Mouse (Mus musculus) hindbrain, embryonic 13.5 days (tissue): ENCODE measurements around the gene Sh3bp4. TPM values are rescaled to one million over a fixed set of nuclear protein-coding genes. Genes with fewer than 3 reads are reported as not detected.

Experiments
- ATAC-seq: fragments of 200-750 bp; cut with Nextera tagmentation; 2 replicates; pipeline ENCODE4 v1.8.0; 2017; ENCODE audit warnings: moderate TSS enrichment; ENCODE audit not compliant: low FRiP score
- H3K27ac ChIP-seq: fragments of 300-500 bp; sonication (generic); 2 replicates; pipeline ENCODE4 v1.5.1; 2015; ENCODE audit warnings: inconsistent platforms, mild to moderate bottlenecking, moderate library complexity
- H3K27me3 ChIP-seq: fragments of 300-500 bp; sonication (generic); 2 replicates; pipeline ENCODE4 v1.6.1; 2015; ENCODE audit warnings: mild to moderate bottlenecking, inconsistent platforms
- H3K36me3 ChIP-seq: fragments of 300-500 bp; sonication (generic); 2 replicates; pipeline ENCODE4 v1.6.1; 2015; ENCODE audit warnings: mild to moderate bottlenecking, inconsistent platforms
- H3K4me1 ChIP-seq: fragments of 300-500 bp; sonication (generic); replicated peaks from 2 replicates; pipeline ENCODE4 v1.6.1; 2015; ENCODE audit warnings: inconsistent platforms
- H3K4me2 ChIP-seq: fragments of 300-500 bp; sonication (generic); 2 replicates; pipeline ENCODE4 v1.6.1; 2015; ENCODE audit warnings: inconsistent platforms, mild to moderate bottlenecking, moderate library complexity
- H3K4me3 ChIP-seq: fragments of 300-500 bp; sonication (generic); 2 replicates; pipeline ENCODE4 v1.5.1; 2015; ENCODE audit warnings: mild to moderate bottlenecking, inconsistent platforms
- H3K9ac ChIP-seq: fragments of 300-500 bp; sonication (generic); 2 replicates; pipeline ENCODE4 v1.6.1; 2015; ENCODE audit warnings: mild to moderate bottlenecking, inconsistent platforms
- H3K9me3 ChIP-seq: fragments of 300-500 bp; sonication (generic); 2 replicates; pipeline ENCODE4 v1.6.1; 2016; ENCODE audit warnings: inconsistent platforms
- WGBS: fragments of 180-500 bp; shearing (Covaris S2); methylation state at CpG from one replicate; pipeline ENCODE4 v1.1.7; 2015; 5-methylcytosine and 5-hydroxymethylcytosine counted together
- polyA plus RNA-seq: library from polyadenylated mRNA; unstranded; fragments of >200 nt; fragmentation: Nextera tagmentation; extraction: Ambion mirVana; gene quantifications from 2 replicates; pipeline ENCODE4 v1.2.1, GENCODE M21; 2015

The Sh3bp4 gene
- polyA plus RNA-seq, 1 experiment from 2014 or later, result 20.9 TPM

GRCm38 (mm10) chr1:89103505-89103904, 33.3 kb downstream of the Sh3bp4 start:
- no peaks in the 10 kb centered on the region for H3K36me3 ChIP-seq
- H3K4me1 ChIP-seq, result peaks cover 62% of the 10 kb centered on the region
- no peak overlapping the region for H3K4me3 ChIP-seq
- no peaks in the 10 kb centered on the region for H3K27me3 ChIP-seq
- WGBS, result 86% methylated on average over 12 of the region's 12 CpGs
- no peak overlapping the region for H3K9ac ChIP-seq
- no peak overlapping the region for H3K4me2 ChIP-seq
- no peaks in the 10 kb centered on the region for H3K9me3 ChIP-seq
- no peak for ATAC-seq
- no peak overlapping the region for H3K27ac ChIP-seq

- no peak for ATAC-seq
- no peaks in the 10 kb centered on the region for H3K9me3 ChIP-seq
- H3K4me2 ChIP-seq, result no peak overlapping the region
- H3K9ac ChIP-seq, result no peak overlapping the region
- H3K27ac ChIP-seq, result no peak overlapping the region
- H3K4me1 ChIP-seq, result peaks cover 69% of the 10 kb centered on the region
- H3K27me3 ChIP-seq, result no peaks in the 10 kb centered on the region
- H3K36me3 ChIP-seq, result no peaks in the 10 kb centered on the region
- H3K4me3 ChIP-seq, result no peak overlapping the region
- 77% methylated on average over 13 of the region's 13 CpGs for WGBS
These were observed 34.0 kb downstream of the Sh3bp4 start for GRCm38 (mm10) chr1:89104066-89104765.

GRCm38 (mm10) chr1:89105891-89106830, 35.9 kb downstream of the Sh3bp4 start:
- WGBS, result 85% methylated on average over 18 of the region's 18 CpGs
- H3K9ac ChIP-seq, result no peak overlapping the region
- no peaks in the 10 kb centered on the region for H3K27me3 ChIP-seq
- H3K9me3 ChIP-seq, result no peaks in the 10 kb centered on the region
- no peaks in the 10 kb centered on the region for H3K36me3 ChIP-seq
- H3K4me1 ChIP-seq, result peaks cover 73% of the 10 kb centered on the region
- no peak overlapping the region for H3K27ac ChIP-seq
- no peak for ATAC-seq
- no peak overlapping the region for H3K4me2 ChIP-seq
- no peak overlapping the region for H3K4me3 ChIP-seq

- H3K27me3 ChIP-seq, result no peaks in the 10 kb centered on the region
- H3K4me2 ChIP-seq, result no peak overlapping the region
- H3K36me3 ChIP-seq, result no peaks in the 10 kb centered on the region; the same call in 1 of the 2 replicates
- H3K4me3 ChIP-seq, result no peak overlapping the region
- H3K9me3 ChIP-seq, result no peaks in the 10 kb centered on the region
- 57% methylated on average over 6 of the region's 6 CpGs for WGBS
- peaks cover 69% of the 10 kb centered on the region for H3K4me1 ChIP-seq
- H3K9ac ChIP-seq, result no peak overlapping the region
- no peak overlapping the region for H3K27ac ChIP-seq
- no peak for ATAC-seq
These were observed 37.3 kb downstream of the Sh3bp4 start for GRCm38 (mm10) chr1:89107466-89107865.

- Histone ChIP-seq H3K27me3 (no peaks in the 10 kb centered on the region), H3K36me3 (no peaks in the 10 kb centered on the region; the same call in 1 of the 2 replicates), H3K4me1 (peaks cover 60% of the 10 kb centered on the region), H3K4me2 (no peak overlapping the region), H3K4me3 (no peak overlapping the region), H3K27ac (no peak overlapping the region), H3K9ac (no peak overlapping the region), H3K9me3 (no peaks in the 10 kb centered on the region)
- no peak for ATAC-seq
- 26% methylated on average over 6 of the region's 6 CpGs for WGBS
These were observed 38.2 kb downstream of the Sh3bp4 start for GRCm38 (mm10) chr1:89108340-89108896.

- peaks cover 47% of the 10 kb centered on the region for H3K4me1 ChIP-seq
- H3K4me2 ChIP-seq, result no peak overlapping the region
- no peaks in the 10 kb centered on the region for H3K27me3 ChIP-seq
- no peaks in the 10 kb centered on the region for H3K9me3 ChIP-seq
- H3K36me3 ChIP-seq, result no peaks in the 10 kb centered on the region; the same call in 1 of the 2 replicates
- H3K27ac ChIP-seq, result no peak overlapping the region
- 68% methylated on average over 7 of the region's 7 CpGs for WGBS
- no peak overlapping the region for H3K4me3 ChIP-seq
- no peak overlapping the region for H3K9ac ChIP-seq
- ATAC-seq, result no peak
These were observed 39.6 kb downstream of the Sh3bp4 start for GRCm38 (mm10) chr1:89109767-89110166.

- H3K27ac ChIP-seq, result no peak overlapping the region
- H3K27me3 ChIP-seq, result no peaks in the 10 kb centered on the region
- H3K9me3 ChIP-seq, result no peaks in the 10 kb centered on the region
- H3K9ac ChIP-seq, result no peak overlapping the region
- WGBS, result 87% methylated on average over 6 of the region's 6 CpGs
- H3K4me1 ChIP-seq, result peaks cover 35% of the 10 kb centered on the region
- ATAC-seq, result no peak
- H3K4me3 ChIP-seq, result no peak overlapping the region
- H3K4me2 ChIP-seq, result no peak overlapping the region
- H3K36me3 ChIP-seq, result no peaks in the 10 kb centered on the region; the same call in 1 of the 2 replicates
These were observed 40.7 kb downstream of the Sh3bp4 start for GRCm38 (mm10) chr1:89110767-89111534.

- 87% methylated on average over 1 of the region's 1 CpGs for WGBS
- Histone ChIP-seq H3K4me3 (no peak overlapping the region), H3K4me1 (peaks cover 32% of the 10 kb centered on the region), H3K36me3 (no peaks in the 10 kb centered on the region; the same call in 1 of the 2 replicates), H3K9me3 (no peaks in the 10 kb centered on the region), H3K9ac (no peak overlapping the region), H3K27ac (no peak overlapping the region), H3K4me2 (no peak overlapping the region), H3K27me3 (no peaks in the 10 kb centered on the region)
- no peak for ATAC-seq
These were observed 42.3 kb downstream of the Sh3bp4 start for GRCm38 (mm10) chr1:89112544-89112943.

- 93% methylated on average over 3 of the region's 3 CpGs for WGBS
- peaks cover 23% of the 10 kb centered on the region for H3K4me1 ChIP-seq
- no peaks in the 10 kb centered on the region for H3K27me3 ChIP-seq
- H3K36me3 ChIP-seq, result no peaks in the 10 kb centered on the region; the same call in 1 of the 2 replicates
- ATAC-seq, result no peak
- H3K9ac ChIP-seq, result no peak overlapping the region
- no peak overlapping the region for H3K4me3 ChIP-seq
- H3K9me3 ChIP-seq, result no peaks in the 10 kb centered on the region
- H3K4me2 ChIP-seq, result no peak overlapping the region
- H3K27ac ChIP-seq, result no peak overlapping the region
These were observed 43.5 kb downstream of the Sh3bp4 start for GRCm38 (mm10) chr1:89113731-89114130.

- no peak overlapping the region for H3K4me2 ChIP-seq
- H3K9me3 ChIP-seq, result no peaks in the 10 kb centered on the region
- no peak for ATAC-seq
- H3K27me3 ChIP-seq, result no peaks in the 10 kb centered on the region
- H3K9ac ChIP-seq, result no peak overlapping the region; the same call in 1 of the 2 replicates
- peak overlapping the region; percentile 24; the same call in 1 of the 2 replicates for H3K27ac ChIP-seq
- no peaks in the 10 kb centered on the region for H3K36me3 ChIP-seq
- 80% methylated on average over 5 of the region's 5 CpGs for WGBS
- peaks cover 44% of the 10 kb centered on the region for H3K4me1 ChIP-seq
- H3K4me3 ChIP-seq, result no peak overlapping the region
These were observed 46.8 kb downstream of the Sh3bp4 start for GRCm38 (mm10) chr1:89117062-89117461.

GRCm38 (mm10) chr1:89118076-89118475, 47.9 kb downstream of the Sh3bp4 start:
- Histone ChIP-seq H3K27ac (no peak overlapping the region), H3K36me3 (no peaks in the 10 kb centered on the region), H3K9ac (no peak overlapping the region), H3K4me1 (peaks cover 44% of the 10 kb centered on the region), H3K4me2 (no peak overlapping the region), H3K9me3 (no peaks in the 10 kb centered on the region), H3K27me3 (no peaks in the 10 kb centered on the region), H3K4me3 (no peak overlapping the region)
- ATAC-seq, result no peak
- 81% methylated on average over 3 of the region's 3 CpGs for WGBS

- H3K9me3 ChIP-seq, result no peaks in the 10 kb centered on the region
- H3K9ac ChIP-seq, result no peak overlapping the region
These were observed 48.6 kb downstream of the Sh3bp4 start for GRCm38 (mm10) chr1:89118836-89119235.

More at GRCm38 (mm10) chr1:89118836-89119235, 48.6 kb downstream of the Sh3bp4 start:
- no peaks in the 10 kb centered on the region for H3K36me3 ChIP-seq
- H3K4me1 ChIP-seq, result peaks cover 44% of the 10 kb centered on the region
- no peak overlapping the region for H3K27ac ChIP-seq
- ATAC-seq, result no peak
- H3K27me3 ChIP-seq, result no peaks in the 10 kb centered on the region
- H3K4me3 ChIP-seq, result no peak overlapping the region
- no peak overlapping the region for H3K4me2 ChIP-seq
- 89% methylated on average over 5 of the region's 5 CpGs for WGBS
